Comparison of ENCODE assay signal across 19 mouse cellular contexts in genomic region chr17:11661898-11662297, GRCm38 (mm10).
"Had no signal": no experiment of that assay in that cellular context is flagged by ENCODE, and none has a peak within 500 bp of the region (broad histone marks: within the 10 kb centered on the region; RNA-seq: fewer than 3 reads in every experiment).

No protein-coding gene starts in this region.

- H3K36me3 ChIP-seq: lung, embryonic 15.5 days; midbrain, embryonic 10.5 days; midbrain, embryonic 12.5 days; neural tube, embryonic 13.5 days; neural tube, embryonic 15.5 days had no signal

- H3K9me3 ChIP-seq: lung, embryonic 15.5 days; midbrain, embryonic 10.5 days; midbrain, embryonic 12.5 days; neural tube, embryonic 13.5 days; neural tube, embryonic 15.5 days had no signal

- H3K27me3 ChIP-seq: lung, embryonic 15.5 days; neural tube, embryonic 15.5 days had no signal

- H3K9ac ChIP-seq: lung, embryonic 15.5 days; midbrain, embryonic 12.5 days; neural tube, embryonic 13.5 days; neural tube, embryonic 15.5 days had no signal

- DNase-seq: lung, adult 2 months; lung, postnatal 4 days; midbrain, embryonic 14.5 days; retina, postnatal 1 day; right cerebral cortex, adult 18-20 months; right cerebral cortex, postnatal 25 days; right cerebral cortex, postnatal 4 days; spleen, adult 18-20 months; thymus, adult 18-20 months; thymus, postnatal 14 days; thymus, postnatal 36 days had no signal

- H3K27ac ChIP-seq: lung, embryonic 15.5 days; midbrain, embryonic 10.5 days; midbrain, embryonic 12.5 days; neural tube, embryonic 13.5 days; neural tube, embryonic 15.5 days had no signal

- ATAC-seq: lung, postnatal 0 days; midbrain, embryonic 16.5 days had no signal

- H3K4me1 ChIP-seq: midbrain, embryonic 12.5 days had no signal

- H3K4me2 ChIP-seq: lung, embryonic 15.5 days; midbrain, embryonic 12.5 days; neural tube, embryonic 13.5 days; neural tube, embryonic 15.5 days had no signal

- H3K4me3 ChIP-seq: lung, embryonic 15.5 days; midbrain, embryonic 10.5 days; midbrain, embryonic 12.5 days; myocyte; neural tube, embryonic 13.5 days; neural tube, embryonic 15.5 days had no signal
